Mouse (Mus musculus) ovary, postnatal 10 days (tissue): ENCODE results near the gene Gm33543.

Experiments
- DNase-seq: peaks from one replicate; pipeline ENCODE4 v3.0.0; 2022; ENCODE audit warnings: low spot score

Gene Gm33543

DNA sequence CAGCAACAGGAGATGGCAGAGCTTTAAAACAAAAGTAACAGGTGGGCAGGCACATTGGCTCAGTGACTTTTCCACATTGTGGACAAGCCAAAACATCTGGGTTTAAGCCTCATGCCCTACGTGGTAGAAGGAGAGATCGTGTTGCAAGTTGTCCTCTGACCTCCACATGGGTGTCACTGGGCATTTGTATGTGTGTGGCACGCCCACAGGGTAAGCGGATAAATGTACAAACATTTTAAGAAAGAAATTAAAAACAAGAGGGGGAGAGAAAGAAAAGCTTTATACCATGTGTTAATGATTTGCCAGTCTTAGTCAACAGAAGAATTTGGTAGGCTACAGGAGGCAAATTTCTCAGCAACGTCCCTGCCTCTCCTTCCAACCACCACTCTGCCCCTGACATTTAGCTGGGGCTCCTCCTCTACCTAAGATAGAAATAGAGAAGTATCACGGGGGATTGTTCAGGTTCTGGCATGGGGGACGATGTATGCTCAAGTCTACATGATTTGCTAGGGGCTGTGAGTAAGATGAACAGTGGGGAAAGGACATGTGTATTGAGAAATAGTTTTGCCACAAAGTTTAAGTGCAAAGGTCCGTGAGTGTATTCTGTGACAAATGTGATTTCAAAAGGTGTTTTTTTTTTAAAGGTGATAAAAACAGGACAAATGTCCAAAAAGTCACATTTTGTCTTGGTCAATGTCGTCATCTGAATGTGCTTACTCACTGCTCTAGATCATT lies 6.0 kb downstream of the Gm33543 start:
- no peak for DNase-seq

DNA sequence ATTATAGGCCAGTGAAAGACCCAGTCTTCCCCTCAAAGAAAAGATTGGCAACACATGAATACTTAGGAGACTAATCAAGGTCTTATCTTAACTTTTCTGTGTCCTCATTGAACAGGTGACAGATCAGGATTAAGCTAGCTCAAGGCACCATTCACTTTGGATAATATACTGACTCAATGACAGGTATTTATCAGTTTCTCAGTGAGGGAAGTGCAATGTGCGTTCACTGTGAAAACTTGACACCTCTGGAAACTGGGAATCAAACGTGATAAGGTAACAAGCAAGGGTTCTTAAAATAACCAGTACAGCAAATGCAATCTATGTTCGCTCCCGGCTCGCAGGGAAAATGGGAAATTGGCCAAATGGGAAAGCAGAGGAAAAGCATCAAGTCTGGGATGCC lies 11.8 kb downstream of the Gm33543 start:
- DNase-seq: no peak

DNA sequence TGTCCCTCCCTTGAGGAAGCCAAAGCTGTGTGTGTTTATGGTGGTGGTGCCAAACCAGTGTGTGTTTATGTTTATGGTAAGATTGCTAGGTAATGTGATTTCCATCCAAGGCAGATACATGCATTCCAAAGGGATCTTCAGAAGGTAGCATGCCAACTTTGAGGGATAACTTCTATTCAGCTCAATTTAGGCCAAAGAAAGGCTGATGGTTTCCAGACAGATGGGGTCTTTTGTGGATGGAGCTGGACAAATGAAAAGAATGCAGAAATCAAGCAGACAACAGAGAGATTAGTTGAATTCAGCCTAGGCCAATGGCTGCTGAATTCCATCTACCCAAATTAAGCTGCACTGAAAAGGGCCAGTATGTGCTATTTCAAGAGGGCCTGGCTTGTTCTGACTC lies 13.3 kb downstream of the Gm33543 start:
- no peak for DNase-seq

DNA sequence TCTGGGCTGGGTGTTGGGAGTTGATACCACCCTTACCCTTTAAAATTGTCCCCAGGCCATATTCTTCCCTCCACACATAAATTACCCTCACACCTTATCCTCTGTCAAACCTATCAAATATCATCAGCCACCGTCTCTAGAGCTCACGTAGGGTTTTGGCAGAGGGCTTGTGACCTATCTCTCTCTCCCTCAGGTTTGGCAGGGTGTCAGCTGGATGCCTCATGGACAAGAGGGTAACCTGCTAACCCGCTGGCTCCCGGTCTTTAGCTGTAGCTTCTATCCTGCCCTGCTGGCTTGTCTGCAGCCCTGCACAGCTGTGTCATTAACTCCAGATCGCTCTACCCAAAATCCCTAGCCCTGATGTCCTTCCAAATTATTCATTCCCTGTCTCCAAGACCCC lies 14.4 kb downstream of the Gm33543 start:
- DNase-seq: no peak

DNA sequence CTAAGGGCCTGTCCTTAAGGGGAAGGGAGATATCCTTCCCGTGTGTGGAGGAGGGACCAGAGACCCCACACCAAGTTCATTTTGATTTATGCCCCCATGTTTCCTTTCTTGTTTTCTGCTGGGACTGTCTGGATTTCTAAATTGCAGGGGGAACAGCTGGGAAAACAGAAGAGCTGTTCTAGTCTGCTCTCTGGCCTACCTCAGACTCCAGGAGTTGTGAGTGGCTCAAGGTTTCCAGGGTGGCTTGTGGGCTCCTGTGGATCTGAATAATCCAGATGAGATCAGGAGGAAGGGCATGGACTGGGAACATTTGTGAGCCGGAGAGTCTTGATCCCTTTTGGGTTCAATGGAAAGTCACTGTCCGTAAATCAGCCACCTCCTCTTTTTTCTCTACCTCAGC lies 17.1 kb downstream of the Gm33543 start:
- no peak for DNase-seq

DNA sequence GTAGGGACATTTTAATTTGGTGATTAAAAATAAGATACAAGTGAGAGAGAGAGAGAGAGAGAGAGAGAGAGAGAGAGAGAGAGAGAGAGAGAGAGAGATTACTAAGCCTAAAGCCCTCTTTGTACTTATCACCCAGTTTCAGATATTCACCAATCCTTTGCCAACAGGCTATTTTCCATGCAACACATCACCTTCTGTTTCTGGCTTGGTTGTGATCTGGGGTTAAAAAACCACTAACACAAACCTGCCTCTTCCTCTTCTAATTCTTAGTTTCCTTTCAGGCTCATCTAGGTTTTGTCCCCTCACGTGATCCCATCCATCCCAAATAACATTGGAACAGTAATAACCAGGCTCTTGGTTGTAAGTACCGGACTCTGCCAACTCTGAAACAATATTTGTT lies 24.2 kb downstream of the Gm33543 start:
- no peak for DNase-seq

DNA sequence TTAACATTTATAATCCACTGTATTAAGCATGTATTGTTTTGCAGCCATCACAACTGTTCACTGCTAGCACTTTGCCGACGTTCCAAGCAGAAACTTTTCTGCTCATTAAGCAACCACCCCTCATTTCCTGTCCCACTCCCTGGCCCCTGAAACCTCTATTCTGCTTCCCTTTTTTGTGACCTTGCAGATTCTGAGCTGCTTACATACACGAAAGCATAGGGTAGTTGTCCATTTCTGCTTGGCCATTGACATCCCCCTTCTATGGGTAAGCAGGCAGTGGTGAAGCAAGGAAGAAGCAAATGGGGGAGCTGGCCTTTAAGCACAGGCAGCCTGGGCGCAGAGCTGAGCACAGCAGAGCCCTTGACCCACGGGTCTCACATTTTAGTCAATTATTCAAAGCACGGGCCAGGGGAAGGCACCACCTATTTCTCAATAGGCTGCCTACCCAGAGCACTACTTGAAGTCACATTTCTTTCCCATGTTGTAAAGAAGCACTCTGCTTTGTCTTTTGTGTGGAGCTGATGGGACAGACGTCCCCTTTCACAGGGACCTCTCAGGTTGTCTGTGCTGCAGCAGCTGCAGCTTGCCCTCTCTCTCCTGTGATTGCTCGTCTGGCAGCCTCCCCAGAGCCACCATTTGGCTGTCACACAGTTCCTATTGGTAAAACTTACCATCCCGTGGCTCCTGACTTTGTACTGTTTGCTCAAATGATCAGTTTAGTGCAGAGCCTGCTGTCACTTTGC lies 25.1 kb downstream of the Gm33543 start:
- no peak for DNase-seq

DNA sequence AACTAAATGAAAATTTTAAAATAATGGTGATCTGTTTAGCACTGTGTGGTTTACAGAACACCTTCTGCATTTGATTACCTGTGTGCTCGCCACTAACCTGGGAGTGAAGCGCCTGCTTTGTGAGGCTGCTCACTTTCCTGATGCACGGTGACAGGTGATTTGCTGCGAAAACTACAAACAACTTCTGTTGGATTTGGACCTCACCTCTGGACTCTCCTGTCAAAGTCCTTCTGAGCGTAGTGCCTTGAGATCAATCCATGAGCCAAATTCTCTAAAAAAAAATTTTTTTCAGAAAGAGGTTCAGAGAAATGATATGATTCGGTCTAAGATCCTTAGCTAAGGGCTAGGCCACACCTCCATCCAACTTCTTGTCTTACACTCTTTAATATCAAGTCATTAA lies 28.4 kb downstream of the Gm33543 start:
- no peak for DNase-seq

DNA sequence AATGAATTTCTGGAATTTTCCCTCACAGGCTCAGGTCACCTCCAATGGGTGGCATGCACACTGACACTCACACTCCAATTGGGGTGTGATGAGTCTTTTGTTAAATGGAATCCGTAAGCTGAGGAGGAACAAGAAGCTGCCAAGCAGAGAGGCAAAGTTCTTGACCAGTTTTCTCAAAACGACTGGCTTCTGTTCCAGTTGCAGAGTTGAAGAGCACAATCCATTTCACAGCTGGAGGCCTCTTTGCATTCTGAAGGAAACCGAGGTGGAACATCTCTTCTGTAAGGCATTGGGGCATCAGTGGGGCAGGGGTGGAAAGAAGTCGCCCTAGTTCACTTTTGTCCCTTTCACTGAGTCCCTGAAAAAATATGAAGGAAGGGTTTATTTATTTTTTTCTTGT lies 30.9 kb downstream of the Gm33543 start:
- DNase-seq: no peak

DNA sequence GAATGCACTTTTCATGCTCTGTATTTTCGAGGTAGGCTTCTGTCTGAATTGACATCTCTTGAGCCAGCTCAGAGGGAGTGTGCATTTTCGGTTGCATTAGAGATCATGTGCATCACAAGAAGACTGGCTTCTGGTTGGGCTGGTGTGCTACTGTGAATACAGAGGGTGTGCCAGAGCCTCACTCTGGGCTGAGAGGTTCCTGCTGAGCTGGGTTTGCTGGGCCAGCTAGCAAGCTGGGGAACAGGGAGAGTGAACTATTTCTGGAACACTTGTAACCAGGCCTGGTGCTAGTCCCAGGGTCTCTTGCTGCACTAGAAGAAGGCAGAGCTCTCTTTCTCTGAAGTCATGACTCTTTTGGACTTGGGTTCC lies 41.3 kb downstream of the Gm33543 start:
- DNase-seq: no peak

DNA sequence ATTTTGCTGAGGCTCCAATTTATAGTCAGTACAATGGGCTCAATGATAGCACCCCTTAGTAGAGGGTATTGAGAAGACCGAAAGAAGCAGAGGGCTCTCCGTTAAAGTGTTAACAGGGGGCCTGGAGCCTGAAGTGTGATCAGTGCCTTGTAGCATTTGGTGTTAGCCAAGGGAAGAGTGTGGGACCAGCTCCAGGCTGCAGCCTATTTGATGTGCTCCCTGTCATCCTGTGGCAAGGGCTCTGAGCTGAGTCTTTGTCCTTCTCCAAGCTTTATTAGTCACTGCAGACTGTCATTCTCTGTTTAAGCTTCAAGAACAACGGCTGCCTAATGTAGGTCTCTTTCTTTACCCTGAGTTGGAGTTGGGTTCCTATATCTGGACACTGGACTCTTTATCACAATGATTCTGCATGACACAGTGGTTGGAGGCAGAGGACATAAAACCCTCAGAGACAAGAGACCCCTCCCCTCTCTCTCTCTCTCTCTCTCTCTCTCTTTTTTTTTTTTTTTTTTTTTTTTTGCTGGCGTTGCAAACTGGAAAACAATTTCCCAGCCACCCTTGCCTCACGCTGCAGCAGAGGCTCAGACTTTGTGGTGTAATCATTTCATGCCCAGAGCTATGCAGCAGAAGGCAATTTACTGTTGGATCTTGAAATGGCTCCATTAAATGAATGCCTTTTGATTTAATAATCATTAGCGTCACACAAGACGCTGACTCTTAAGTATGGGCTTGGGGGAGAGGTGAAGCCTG lies 41.9 kb downstream of the Gm33543 start:
- no peak for DNase-seq

DNA sequence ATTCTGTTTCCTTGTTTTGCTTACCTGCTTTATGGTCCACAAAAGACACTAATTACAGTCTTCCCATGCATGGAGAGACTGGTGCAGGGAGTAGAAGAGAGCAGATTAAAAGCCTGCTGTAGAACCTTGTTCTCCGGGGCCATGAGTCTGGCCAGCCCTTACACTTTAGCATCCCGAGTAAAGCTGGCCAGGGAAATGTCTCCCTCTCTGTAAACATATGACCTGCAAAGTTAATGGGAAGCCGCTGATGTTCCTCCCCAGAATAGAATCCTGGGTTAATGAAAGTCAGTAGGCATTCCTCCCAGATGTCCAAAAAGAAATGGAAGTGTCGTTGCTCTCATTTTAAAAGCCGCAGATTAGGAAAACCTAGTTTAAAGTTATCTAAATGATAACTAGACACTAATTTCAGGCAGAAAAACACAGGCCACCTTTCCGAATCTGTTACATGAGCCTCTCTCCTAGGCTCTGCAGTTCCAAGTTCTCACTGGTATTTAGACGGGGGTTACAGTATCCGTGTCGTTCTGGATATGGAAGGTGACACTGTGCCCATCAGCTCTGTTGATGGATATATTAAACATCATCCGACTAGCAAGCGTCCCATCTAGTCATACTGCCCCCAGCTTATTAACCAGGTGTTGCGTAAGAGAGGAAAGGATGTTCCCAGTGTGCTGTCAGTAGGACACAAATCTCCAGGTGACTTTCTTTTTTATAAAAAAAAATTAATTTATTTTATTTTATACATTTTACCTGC lies 44.9 kb downstream of the Gm33543 start:
- DNase-seq: no peak

DNA sequence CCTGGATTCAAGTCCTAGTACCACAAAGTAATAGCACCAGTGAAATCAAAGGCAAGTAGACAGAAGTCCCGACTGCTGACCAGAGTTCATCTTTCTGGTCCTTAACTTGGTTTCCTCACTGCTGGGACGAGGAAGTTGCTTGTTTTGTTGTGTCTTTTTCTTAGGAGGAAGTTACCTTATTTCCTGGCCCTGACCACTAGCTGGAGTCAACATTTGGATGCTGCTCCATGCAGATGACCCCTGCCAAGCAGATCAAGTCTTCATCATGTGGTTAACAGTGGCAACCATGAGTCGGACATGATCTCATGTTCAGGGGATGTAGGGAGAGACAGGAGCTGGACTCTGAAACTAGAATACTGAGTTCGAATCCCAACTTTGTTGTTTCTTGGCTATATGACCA lies 47.2 kb downstream of the Gm33543 start:
- no peak for DNase-seq

DNA sequence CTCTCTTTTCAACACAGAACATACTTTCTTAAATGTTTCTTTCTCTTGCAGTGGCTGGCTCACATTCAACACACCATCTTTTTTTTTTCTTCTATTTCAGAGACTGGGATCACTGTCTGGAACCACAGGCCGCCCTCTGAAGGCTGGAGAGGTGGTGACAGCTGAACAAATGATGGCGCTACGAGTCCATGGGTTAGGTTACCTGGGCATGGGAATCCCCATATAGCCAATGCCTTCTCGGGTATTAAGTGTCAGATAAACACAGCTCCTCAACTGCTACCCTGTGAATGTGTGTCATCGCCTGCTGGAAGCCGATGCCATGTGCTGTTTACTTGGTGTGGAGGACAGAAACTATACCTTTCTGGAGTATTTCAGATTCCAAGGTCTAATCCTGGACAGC lies 48.0 kb downstream of the Gm33543 start:
- no peak for DNase-seq

DNA sequence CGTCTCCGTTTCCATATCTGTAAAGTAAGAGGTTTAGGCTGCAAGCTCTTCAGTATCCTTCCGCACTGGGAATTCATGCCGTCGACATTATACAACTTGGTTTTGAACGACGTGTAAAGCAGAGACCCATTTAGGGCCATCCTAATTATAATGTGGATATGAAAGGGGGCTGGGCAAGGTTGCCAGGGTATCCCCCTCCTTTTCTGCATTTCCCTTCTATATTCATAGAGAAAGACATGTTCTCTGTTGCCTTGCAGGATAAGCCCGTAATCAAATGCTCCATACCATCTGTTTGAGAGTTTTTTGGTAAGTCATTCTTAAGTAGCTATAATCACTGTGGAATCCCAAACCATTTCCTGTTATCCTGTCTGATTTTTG lies 51.3 kb downstream of the Gm33543 start:
- no peak for DNase-seq

DNA sequence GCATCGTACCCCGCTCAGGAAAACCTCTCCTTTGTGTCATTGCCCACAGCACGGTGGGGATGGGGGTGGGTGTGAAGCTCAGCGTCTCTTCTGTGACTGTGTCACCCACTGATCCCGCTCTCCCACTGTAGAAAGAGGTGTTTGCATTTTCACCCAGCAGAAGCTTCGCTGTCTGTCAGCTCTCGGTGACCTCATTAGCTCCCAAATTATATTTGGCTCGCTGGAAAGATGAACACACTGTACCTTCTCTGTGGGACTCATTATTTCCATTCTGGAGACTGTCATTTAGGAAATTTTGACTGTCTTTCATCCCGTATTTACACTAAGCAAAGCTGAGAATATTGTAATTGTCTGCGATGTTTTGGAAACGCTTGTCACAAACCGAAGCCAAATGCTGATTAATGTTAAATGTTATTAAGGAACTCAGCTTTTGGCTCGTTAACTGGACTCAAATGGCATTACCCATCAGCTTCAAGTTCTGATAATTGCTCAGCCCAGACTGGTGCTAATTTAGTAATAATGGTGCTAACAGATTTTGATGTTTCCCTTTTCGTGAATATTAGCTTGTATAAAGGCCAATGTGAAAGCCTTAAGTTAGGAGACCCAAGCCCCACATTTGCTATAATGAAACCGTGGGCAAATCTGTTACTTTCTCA lies 51.8 kb downstream of the Gm33543 start:
- no peak for DNase-seq

DNA sequence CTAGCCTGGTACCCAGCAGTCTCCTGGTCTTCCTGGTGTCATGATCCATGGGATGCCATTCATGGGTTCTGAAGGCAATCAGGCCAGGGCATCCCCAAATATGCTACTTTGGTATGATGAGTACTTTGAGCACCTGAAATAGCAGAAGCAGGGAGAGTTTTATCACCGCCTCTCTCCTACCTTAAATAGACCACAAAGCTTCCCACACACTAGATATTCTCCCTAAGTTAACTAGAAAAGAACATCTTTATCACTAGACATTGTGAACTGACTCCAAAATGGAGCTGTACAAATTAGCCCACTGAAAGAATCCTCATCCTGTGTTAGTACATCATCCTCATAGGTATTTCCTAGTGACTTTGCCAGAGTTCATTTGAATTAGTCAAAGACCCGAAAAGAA lies 55.6 kb downstream of the Gm33543 start:
- no peak for DNase-seq

DNA sequence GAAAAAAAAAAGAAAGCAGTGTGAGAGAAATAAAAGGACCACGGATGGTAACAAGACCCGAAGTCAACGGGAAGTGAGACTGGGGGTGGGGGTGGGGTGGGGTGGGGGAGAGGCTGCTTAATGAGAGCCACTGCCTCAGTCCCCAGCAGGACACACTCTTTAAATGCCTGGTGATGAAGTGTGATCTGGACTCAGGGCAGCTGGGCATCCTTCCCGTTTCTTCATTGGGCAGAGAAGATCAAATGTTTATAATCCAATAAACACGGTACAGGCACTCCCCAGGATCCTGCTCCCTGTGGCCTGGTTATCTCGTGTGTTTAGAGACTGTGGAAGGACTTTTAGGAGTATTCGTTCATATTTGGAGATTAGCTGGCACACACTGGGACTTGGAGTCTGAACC lies 57.9 kb downstream of the Gm33543 start:
- DNase-seq: no peak

DNA sequence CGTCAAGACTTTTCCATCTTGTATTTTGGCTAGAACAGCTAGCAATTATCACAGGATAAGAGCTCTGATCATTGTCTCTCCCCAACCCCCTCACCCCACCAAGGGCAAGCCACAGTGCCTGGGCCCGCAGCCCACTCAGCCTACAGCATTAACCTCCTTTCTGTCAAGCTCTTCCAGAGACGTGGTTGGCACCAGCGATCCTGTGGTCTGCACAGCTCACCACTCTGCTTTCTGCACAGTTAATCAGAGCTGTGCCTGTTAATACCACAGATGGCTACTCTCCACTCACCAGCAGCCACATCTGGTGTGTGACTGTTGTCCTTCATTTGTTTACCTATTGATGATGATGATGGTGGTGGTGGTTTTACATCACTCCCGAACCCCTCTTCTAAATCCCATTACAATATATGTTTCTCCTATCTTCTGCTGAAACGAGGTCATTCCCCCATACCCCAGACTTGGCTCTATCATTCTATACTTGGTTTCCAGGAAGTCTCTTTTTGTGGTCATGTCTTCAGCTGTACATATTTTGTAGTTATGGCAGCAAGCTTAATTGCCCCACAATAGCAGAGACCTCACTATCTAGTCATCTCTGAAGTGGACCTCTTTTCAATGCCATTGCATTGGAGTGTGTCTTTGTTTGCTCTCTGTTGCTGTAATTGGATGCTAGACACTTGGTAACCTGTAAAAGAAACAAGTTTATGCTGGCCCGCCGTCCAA lies 61.7 kb downstream of the Gm33543 start:
- DNase-seq: no peak

DNA sequence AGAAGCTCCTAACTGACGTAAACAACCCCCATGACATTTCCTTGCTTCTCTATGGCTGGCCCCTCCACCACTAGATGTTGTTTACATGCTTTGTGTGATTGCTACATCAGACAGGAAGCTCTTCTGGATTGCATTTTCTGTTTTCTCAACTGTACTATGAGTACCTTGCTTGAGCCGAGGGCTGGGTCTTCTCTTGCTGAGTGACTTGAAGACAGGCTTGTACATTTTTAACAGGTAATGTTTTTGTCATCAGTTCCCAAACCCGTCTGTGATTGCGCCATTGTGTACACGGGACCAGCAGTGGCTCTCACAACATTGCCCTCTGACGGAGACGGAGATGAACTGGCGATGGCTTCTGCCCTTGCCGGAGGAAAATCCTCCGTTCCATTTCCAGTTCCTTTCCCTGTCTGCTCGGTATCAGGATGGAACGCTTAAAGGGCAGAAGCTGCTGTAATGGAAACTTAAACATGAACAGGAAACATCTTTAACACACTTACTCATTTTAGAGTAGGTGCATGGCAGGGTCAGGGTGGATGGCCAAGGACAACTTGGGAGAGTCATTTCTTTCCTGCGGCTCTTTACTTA lies 62.8 kb downstream of the Gm33543 start:
- no peak for DNase-seq

DNA sequence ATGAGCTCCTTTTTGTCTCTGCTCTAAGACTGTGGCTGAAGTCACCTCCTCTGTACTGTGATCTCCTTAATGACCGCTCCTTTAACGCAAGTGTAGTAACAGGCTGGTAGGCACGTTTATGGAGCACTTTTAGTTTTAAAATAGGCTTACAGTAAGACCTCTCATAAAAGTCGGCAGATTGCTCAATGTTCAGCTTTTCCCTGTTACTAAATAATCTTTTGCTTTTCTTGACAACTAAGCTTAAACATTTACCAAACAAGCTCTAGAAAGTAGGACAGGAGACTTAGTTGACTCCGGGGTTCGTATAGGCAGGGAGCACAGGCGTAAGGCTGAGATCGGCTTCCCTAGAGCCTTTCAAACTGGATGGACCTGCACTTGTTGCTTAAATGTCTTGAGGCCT lies 64.1 kb downstream of the Gm33543 start:
- no peak for DNase-seq
